Mouse (Mus musculus) spleen, postnatal 10 days (tissue): ENCODE data around the gene Sv2c.

Experiments
- DNase-seq, 2 experiments: peaks; one replicate each; pipeline ENCODE4 v3.0.0; 2021 to 2022; ENCODE audit warnings: low spot score in 2 of 2

Sv2c gene

DNA sequence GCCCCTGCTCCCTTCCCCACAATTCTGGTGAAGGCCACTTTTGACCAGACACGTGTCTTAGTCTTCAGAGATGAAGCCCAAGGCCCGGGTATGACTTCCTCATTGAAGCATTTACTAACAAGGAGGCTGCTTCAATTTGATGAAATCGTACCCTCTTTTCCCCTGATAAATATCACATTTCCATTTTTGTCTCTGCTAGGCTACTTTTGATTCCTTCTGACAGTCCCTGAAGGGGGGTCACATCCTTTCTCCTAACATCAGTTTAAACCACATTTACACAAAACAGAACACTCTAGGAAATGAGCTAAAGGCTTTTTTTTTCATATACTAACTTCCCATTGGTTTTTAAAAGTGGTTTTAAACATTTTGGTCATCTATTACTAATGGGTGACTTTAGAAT, 79.6 kb downstream of the Sv2c start:
- DNase-seq: no peak

GRCm38 (mm10) chr13:96045396-96045795, 87.0 kb downstream of the Sv2c start:
- no peak for DNase-seq

GRCm38 (mm10) chr13:96040275-96041042, 91.9 kb downstream of the Sv2c start:
- no peak for DNase-seq

DNA sequence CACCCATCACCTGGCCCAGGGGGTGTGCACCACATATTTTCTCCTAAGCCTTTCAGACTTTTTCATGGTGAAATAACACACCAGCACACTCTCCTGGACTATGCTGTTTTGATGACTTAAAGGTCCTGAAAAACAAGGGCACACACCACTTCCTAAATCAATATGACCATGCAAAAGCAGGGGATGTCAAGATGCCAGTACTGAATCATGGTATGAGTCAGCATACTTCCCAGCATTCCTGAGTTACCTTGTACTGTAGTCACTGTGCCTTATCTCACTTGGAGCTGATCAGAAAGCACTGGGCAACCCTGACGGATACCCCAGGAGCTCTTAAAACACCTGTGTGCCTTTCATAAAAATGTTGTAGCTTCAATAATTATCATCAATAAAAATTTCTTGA, 92.8 kb downstream of the Sv2c start:
- DNase-seq: no peak

- DNase-seq: peak; percentile 15 to 54
Observed at GRCm38 (mm10) chr13:96030368-96031223, 101.8 kb downstream of the Sv2c start.

DNA sequence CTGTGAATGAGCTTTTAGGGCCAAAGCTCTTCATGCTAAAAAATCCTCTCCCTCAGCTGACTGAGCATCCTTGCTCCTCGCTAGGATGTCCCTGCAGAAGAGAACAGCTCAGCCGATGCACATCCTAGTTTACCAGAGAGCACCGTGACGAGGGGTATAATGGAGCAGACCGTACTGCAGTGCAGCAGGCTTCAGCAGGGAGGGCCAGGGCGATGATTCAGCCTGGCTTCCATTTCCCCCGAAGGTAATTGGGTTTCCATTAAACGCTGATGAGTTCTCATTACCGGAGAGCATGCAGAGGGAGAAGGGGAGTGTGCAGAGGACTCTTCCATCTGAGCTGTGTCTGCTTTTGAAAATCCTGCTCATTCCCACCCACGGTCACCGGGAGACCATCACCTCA, 108.5 kb downstream of the Sv2c start:
- DNase-seq: no peak

DNA sequence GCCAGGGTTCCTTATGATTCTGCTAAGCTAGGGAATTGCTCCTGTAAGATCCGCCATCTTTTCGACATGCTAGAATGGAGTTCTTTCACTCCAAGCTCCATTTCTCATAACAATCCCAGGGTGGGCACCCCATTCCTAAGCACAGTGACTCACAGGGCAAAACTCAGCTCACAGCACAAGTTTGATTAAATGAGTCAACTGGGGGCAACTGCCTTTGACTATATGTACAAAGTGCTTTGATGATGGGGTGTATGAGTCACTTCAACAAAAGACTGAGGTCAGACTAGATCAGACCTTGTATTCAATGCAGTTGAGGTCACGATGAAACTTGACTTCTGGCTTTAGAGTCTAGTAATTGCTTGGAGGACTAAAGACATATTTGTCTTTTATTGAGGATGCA, 116.9 kb downstream of the Sv2c start:
- DNase-seq: no peak

GRCm38 (mm10) chr13:96010861-96011511, 121.4 kb downstream of the Sv2c start:
- no peak for DNase-seq

DNA sequence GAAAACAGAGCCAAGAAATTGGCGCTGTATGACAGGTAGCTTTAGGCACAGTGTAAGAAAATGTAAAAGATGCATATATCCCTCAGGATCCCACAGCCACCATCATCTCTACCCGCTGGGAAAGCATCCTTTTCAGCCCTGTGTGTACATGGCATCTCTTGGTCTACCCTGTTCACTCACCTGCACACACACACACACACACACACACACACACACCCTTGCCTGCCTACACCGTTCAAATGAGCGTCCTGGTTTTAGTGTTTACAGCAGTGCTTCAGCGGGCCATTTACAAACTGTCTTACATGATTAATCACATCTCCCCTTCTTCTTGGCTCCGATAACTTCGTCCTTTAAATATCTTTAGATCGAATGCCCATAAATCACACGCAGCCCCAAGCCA, 123.4 kb downstream of the Sv2c start:
- DNase-seq: no peak

DNA sequence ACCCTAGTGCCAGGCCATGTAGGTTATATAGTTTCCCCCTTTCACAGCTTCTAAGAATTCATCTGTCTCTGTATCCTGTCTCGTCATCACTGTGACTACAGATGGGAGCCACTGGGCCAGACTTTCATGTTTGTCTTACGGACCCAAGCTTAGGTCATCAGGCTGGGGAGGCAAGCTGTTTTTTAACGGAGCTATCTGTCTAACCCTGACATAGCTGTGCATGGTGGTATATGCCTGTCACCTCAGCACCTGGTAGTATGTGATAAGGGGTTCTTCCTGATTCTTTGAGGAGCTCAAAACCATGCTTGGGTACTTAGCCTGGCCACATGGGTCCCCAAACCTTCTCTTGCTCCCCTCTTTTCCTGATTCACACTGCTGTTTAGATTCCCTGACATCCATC, 124.2 kb downstream of the Sv2c start:
- DNase-seq: no peak

DNA sequence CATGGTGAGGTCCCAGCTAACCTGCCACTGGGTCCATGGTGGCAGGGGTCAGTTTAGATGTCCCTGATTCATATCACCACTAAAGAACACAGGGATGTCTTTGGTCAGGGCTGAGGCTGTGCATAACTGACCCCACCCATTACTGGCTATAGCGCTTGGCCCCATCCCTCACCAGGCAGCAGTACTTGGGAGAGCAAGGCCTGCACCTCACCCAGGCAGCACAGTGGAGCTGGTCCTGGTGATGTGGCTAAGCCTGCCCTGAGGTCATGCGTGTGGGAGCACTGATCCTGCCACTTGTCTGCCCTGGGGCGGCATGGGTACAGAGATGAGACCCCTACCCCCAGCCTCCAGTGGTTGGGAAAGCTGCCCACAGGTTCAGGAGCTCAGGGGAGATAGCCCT, 128.8 kb downstream of the Sv2c start:
- DNase-seq: no peak

GRCm38 (mm10) chr13:96002475-96002874, 129.9 kb downstream of the Sv2c start:
- DNase-seq: no peak

DNA sequence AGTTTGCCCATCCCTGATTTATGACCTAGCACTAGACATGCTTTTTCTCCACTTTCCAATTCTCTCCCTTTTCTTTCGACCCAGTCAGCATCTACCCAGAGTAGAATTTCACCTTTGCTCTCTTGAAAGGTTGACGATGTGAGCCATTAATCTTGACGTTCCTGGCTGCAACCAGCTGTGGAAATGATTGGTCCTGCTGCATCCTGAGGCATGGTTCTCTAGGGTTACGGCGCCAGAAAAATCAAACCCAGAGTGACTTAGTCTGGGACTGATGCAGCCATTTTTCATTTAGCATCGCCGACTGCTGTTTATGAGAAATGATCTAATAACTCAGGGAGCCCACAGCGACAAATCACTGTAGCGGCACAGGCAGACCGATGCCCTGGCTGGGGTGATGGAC, 133.0 kb downstream of the Sv2c start:
- DNase-seq: no peak

GRCm38 (mm10) chr13:95997294-95997693, 135.1 kb downstream of the Sv2c start:
- DNase-seq: no peak

- no peak for DNase-seq
Observed at GRCm38 (mm10) chr13:95994705-95995703, 137.4 kb downstream of the Sv2c start.

GRCm38 (mm10) chr13:95988181-95988580, 144.2 kb downstream of the Sv2c start:
- no peak for DNase-seq

DNA sequence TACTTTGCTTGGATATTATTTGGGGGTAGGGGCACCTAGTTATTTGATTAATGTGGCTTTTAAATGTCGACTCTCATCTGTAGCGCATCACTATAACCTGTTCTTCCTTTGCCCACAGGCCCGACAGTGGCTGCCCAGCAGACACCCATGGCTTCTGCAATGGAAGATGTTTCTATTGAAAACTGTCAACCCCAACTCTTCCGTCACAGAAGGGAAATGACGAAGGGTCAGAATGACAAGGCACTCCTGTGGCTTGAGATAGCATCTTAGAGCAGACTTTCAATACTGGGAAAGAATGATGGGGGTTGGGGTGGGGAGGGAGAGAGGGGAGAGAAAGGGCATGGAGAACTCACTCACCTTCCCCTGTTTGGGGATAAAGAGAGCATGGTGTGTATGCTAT, 145.2 kb downstream of the Sv2c start:
- DNase-seq: no peak

DNA sequence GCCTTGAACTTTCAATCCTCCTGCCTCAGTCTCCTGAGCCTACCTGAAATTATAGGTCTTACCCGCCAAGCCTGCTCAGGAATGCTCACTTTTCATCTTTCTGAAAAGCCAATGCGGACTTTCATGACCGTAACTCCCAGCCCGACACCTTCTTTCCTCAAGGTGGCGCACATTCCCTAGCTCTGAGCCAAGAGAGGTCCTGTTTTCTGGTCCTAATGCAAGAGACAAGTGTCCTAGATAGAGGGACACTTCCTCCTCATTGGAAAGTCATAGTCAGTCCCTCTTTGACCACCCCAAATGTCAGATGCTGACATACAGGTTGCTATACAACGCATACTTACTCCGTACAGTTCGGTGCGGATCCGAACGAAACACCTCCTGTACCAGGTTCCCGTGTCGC, 146.0 kb downstream of the Sv2c start:
- no peak for DNase-seq

GRCm38 (mm10) chr13:95975225-95975624, 157.2 kb downstream of the Sv2c start:
- DNase-seq: no peak

GRCm38 (mm10) chr13:95974106-95974505, 158.3 kb downstream of the Sv2c start:
- no peak for DNase-seq

GRCm38 (mm10) chr13:95973368-95973958, 158.9 kb downstream of the Sv2c start:
- DNase-seq: peak; percentile 41 to 79
